Mouse (Mus musculus) inflammation-experienced regulatory T-cells, adult 16 weeks (primary cell): Measurements from ENCODE around the gene Pfdn2. TPM values are rescaled to one million over a fixed set of nuclear protein-coding genes. Genes with fewer than 3 reads are reported as not detected.

Source experiments
- polyA plus RNA-seq: library from polyadenylated mRNA; unstranded; fragments of 100-300 nt; shearing (Covaris generic); gene quantifications from one replicate; pipeline ENCODE4 v1.2.1, GENCODE M21; 2017

Pfdn2 gene
- polyA plus RNA-seq: 115 TPM

GRCm38 (mm10) chr1:171345225-171346094 is at the start of gene Pfdn2, which contains the start of gene Nit1:
Gene Pfdn2, plus strand, starts transcription at chr1:171345670.
Gene Nit1, minus strand, starts transcription at chr1:171345646.

DNA sequence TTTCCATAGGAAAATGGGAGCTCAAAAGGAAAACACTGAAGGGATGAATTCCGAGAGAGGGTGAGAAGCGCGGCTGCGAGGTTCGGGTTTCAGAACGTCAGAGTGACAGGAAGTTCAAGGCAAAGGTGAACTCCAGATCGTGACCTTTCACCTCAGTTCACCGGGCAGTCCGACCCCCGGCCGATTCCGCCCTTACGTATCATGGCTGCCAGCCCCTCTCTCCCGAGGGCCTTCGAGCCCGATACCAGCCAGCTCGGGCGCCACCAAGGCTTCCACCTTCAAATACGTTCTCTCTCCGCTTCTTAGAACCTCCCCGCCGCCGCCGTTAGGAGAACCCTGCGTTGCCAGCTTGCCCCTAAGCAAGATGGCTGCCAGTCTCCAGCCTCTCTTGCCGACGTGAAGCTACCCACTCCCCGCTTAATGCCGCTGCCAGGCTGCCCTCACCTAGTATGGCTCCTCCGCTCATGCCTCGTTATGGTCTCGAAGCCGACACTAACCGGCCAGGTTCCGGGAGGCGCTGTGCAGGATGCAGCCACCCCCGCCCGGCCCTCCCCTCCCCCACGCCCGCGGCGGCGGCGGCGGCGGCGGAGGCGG is 16.5 kb upstream of the Pfdn2 start, which contains the start of gene Dedd:
TSS of gene Dedd (plus strand) at position 307 of the 594 bp plus-strand sequence.

DNA sequence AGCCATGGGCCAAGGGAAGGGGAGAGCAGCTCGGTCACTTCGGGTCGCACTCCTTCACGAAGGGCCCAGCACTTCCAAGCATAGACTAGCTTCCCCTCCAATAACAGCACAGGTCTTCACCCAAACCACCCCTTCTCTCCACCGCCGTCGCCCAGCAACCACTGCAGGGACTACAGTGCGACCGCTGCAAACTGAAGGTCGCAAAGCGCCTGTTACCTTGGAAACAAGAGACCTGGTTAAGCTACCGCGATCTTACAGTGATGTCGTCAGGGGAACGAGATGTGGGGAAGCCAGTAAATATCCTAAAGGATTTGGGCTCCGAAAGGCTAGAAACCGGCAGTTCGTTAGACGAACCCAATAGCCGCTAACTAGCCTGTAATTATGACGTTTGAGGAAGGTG is 15.2 kb downstream of the Pfdn2 start, which contains the start of gene Klhdc9:
TSS of gene Klhdc9 (minus strand) at position 143 of the 400 bp plus-strand sequence.

GRCm38 (mm10) chr1:171369845-171370556 is 24.5 kb downstream of the Pfdn2 start, which contains the start of gene Nectin4:
Gene Nectin4, plus strand, starts transcription at chr1:171370099.

DNA sequence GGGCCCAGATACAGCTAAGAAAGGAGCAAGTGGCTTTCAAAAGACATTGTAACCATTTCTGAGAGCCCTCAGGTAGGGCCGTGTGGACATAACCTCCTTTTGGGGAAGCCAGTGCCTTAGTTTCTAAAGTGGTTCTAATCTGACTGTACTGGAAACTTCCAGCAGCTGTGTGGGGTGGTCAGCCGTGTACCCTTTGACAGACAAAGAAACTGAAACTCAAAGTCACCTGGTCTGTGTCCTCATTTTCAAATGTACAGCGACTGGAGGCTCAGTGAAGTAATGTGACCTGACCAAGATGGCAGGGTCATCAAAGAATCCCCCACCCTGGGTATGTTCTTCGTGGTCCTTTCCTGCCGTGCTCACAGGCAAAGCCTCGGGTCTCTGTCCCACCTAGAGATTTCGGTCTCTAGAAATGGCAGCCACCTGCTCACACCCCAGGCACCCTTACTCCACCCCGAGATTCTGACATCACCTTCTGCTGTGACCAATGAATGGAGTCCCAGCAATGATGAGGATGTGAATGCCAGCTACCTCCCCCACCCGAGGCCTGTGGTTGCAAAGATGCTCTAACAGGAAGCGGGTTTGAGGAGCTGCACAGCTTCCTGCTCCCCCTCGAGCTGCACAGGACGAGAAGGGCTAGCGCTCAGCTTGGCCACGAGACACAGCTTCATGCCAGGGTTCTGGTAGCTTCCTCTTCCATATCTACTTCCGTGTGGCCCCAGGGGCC is 43.1 kb downstream of the Pfdn2 start, which contains the start of gene Arhgap30:
TSS of gene Arhgap30 (plus strand) at position 579 of the 727 bp plus-strand sequence.

Other genes with a start within 250 kb of the Pfdn2 start
- 2.4 TPM for gene Cfap126, start 231.8 kb upstream of the Pfdn2 start, polyA plus RNA-seq
- gene Sdhc, start 195.1 kb upstream of the Pfdn2 start, polyA plus RNA-seq: 161 TPM
- gene Mpz, start 195.0 kb upstream of the Pfdn2 start, polyA plus RNA-seq: not detected
- not detected for gene Pcp4l1, start 149.4 kb upstream of the Pfdn2 start, polyA plus RNA-seq
- 0.15 TPM for gene Nr1i3, start 131.7 kb upstream of the Pfdn2 start, polyA plus RNA-seq
- 40.9 TPM for gene Tomm40l, start 123.2 kb upstream of the Pfdn2 start, polyA plus RNA-seq
- 0.79 TPM for gene Apoa2, start 120.6 kb upstream of the Pfdn2 start, polyA plus RNA-seq
- gene Fcer1g, start 111.3 kb upstream of the Pfdn2 start, polyA plus RNA-seq: 15.8 TPM
- not detected for gene Adamts4, start 95.2 kb upstream of the Pfdn2 start, polyA plus RNA-seq
- gene Ndufs2, start 94.3 kb upstream of the Pfdn2 start, polyA plus RNA-seq: 200 TPM
- gene B4galt3, start 75.3 kb upstream of the Pfdn2 start, polyA plus RNA-seq: 50.4 TPM
- gene Ppox, start 64.5 kb upstream of the Pfdn2 start, polyA plus RNA-seq: 92.4 TPM
- 69.0 TPM for gene Usp21, start 57.7 kb upstream of the Pfdn2 start, polyA plus RNA-seq
- 61.0 TPM for gene Ufc1, start 50.6 kb upstream of the Pfdn2 start, polyA plus RNA-seq
- 44.3 TPM for gene Dedd, start 16.5 kb upstream of the Pfdn2 start, polyA plus RNA-seq
- 57.0 TPM for gene Nit1, start within 50 bp of the Pfdn2 start, polyA plus RNA-seq
- not detected for gene Klhdc9, start 15.1 kb downstream of the Pfdn2 start, polyA plus RNA-seq
- gene Nectin4, start 24.4 kb downstream of the Pfdn2 start, polyA plus RNA-seq: not detected
- 270 TPM for gene Arhgap30, start 43.3 kb downstream of the Pfdn2 start, polyA plus RNA-seq
- gene Usf1, start 65.6 kb downstream of the Pfdn2 start, polyA plus RNA-seq: 108 TPM
- 3.8 TPM for gene Tstd1, start 73.2 kb downstream of the Pfdn2 start, polyA plus RNA-seq
- gene F11r, start 91.9 kb downstream of the Pfdn2 start, polyA plus RNA-seq: 0.52 TPM
- 11.9 TPM for gene Alyref2, start 157.8 kb downstream of the Pfdn2 start, polyA plus RNA-seq
- not detected for gene Itln1, start 189.6 kb downstream of the Pfdn2 start, polyA plus RNA-seq
- 0.46 TPM for gene Cd244a, start 213.5 kb downstream of the Pfdn2 start, polyA plus RNA-seq